Mouse (Mus musculus) limb, embryonic 14.5 days (tissue): ENCODE measurements at regions not wholly inside any gene's neighbourhood (a gene's known extent, or its start where the extent isn't known, plus 50 kb on each side); places are given as distances from the start of the nearest gene placed in this dataset.
A peak's percentile ranks its signal among the peaks of the same experiment; 100 is the strongest.

Source experiments
- ATAC-seq: fragments of 200-750 bp; cut with Nextera tagmentation; 2 replicates; pipeline ENCODE4 v1.8.0; 2017; ENCODE audit warnings: low read depth, moderate number of reproducible peaks, moderate TSS enrichment; ENCODE audit not compliant: low FRiP score
- DNase-seq: peaks from one replicate; pipeline ENCODE4 v3.0.0-alpha.2; 2015; ENCODE audit warnings: low spot score
- H3K27ac ChIP-seq: fragments of 300-500 bp; sonication (generic); replicated peaks from 2 replicates; pipeline ENCODE4 v1.5.1; 2014; ENCODE audit warnings: low read depth, mild to moderate bottlenecking, low read length, moderate library complexity, mixed read lengths
- H3K27me3 ChIP-seq: fragments of 300-500 bp; sonication (generic); 2 replicates; pipeline ENCODE4 v1.6.1; 2014; ENCODE audit warnings: low read length, mixed read lengths; ENCODE audit not compliant: control insufficient read depth, insufficient read depth
- H3K36me3 ChIP-seq: fragments of 300-500 bp; sonication (generic); 2 replicates; pipeline ENCODE4 v1.6.1; 2014; ENCODE audit warnings: mild to moderate bottlenecking, low read length, moderate library complexity, mixed read lengths; ENCODE audit not compliant: control insufficient read depth, insufficient read depth
- H3K4me1 ChIP-seq: fragments of 300-500 bp; sonication (generic); 2 replicates; pipeline ENCODE4 v1.6.1; 2014; ENCODE audit warnings: antibody characterized with exemption, low read length, mixed read lengths; ENCODE audit not compliant: control insufficient read depth, insufficient read depth
- H3K4me2 ChIP-seq: fragments of 300-500 bp; sonication (generic); replicated peaks from 2 replicates; pipeline ENCODE4 v1.6.1; 2014; ENCODE audit warnings: low read depth, mild to moderate bottlenecking, low read length, moderate library complexity; ENCODE audit not compliant: severe bottlenecking
- H3K4me3 ChIP-seq: fragments of 300-500 bp; sonication (generic); replicated peaks from 2 replicates; pipeline ENCODE4 v1.5.1; 2014; ENCODE audit warnings: low read length
- H3K9ac ChIP-seq: fragments of 300-500 bp; sonication (generic); 2 replicates; pipeline ENCODE4 v1.6.1; 2014; ENCODE audit warnings: mild to moderate bottlenecking, low read depth, low read length, moderate library complexity; ENCODE audit not compliant: severe bottlenecking
- H3K9me3 ChIP-seq: fragments of 300-500 bp; sonication (generic); 2 replicates; pipeline ENCODE4 v1.6.1; 2016; ENCODE audit warnings: low read length; ENCODE audit not compliant: control insufficient read depth
- POLR2A ChIP-seq: fragments of 200-500 bp; IDR thresholded peaks from 2 replicates; pipeline ENCODE4 v1.8.0; 2012; ENCODE audit warnings: inconsistent platforms, mild to moderate bottlenecking, moderate library complexity, borderline replicate concordance; ENCODE audit not compliant: insufficient read depth, insufficient read length; ENCODE audit errors: extremely low read depth
- WGBS: fragments of 180-500 bp; shearing (Covaris S2); extraction: QIAGEN DNeasy Blood & Tissue Kit; methylation state at CpG from one replicate; pipeline ENCODE4 v1.1.7; 2014; 5-methylcytosine and 5-hydroxymethylcytosine counted together

GRCm38 (mm10) chr12:68758263-68759020 is 400.5 kb downstream of the Rps29 start:
- TF ChIP-seq POLR2A = no peak
- DNase-seq = no peak
- no peak overlapping the region for H3K9ac ChIP-seq
- WGBS = 80% methylated on average over 7 of the region's 7 CpGs
- H3K36me3 ChIP-seq = no peaks in the 10 kb centered on the region
- no peaks in the 10 kb centered on the region for H3K4me1 ChIP-seq
- H3K27me3 ChIP-seq = no peaks in the 10 kb centered on the region
- H3K9me3 ChIP-seq = no peaks in the 10 kb centered on the region
- H3K27ac ChIP-seq = no peak overlapping the region
- no peak overlapping the region for H3K4me2 ChIP-seq
- no peak for ATAC-seq
- no peak overlapping the region for H3K4me3 ChIP-seq

GRCm38 (mm10) chr12:68728882-68729281 is 430.1 kb downstream of the Rps29 start:
- DNase-seq (no peak), ATAC-seq (no peak)
- 31% methylated on average over 2 of the region's 2 CpGs for WGBS
- no peaks in the 10 kb centered on the region for H3K9me3 ChIP-seq
- H3K27ac ChIP-seq = no peak overlapping the region
- TF ChIP-seq POLR2A = no peak
- no peak overlapping the region for H3K4me2 ChIP-seq
- H3K27me3 ChIP-seq = no peaks in the 10 kb centered on the region
- H3K4me3 ChIP-seq = no peak overlapping the region
- no peak overlapping the region for H3K9ac ChIP-seq
- no peaks in the 10 kb centered on the region for H3K36me3 ChIP-seq
- 0 out of 2 replicates have a peak, but pooled peaks cover 2% of the 10 kb centered on the region for H3K4me1 ChIP-seq

GRCm38 (mm10) chr12:68718946-68719345 is 440.0 kb downstream of the Rps29 start:
- Histone ChIP-seq H3K4me1 (no peaks in the 10 kb centered on the region), H3K9me3 (no peaks in the 10 kb centered on the region), H3K36me3 (no peaks in the 10 kb centered on the region), H3K27me3 (no peaks in the 10 kb centered on the region), H3K4me3 (no peak overlapping the region), H3K4me2 (no peak overlapping the region), H3K27ac (no peak overlapping the region), H3K9ac (no peak overlapping the region)
- no peak for DNase-seq
- no peak for ATAC-seq
- TF ChIP-seq POLR2A = no peak

DNA sequence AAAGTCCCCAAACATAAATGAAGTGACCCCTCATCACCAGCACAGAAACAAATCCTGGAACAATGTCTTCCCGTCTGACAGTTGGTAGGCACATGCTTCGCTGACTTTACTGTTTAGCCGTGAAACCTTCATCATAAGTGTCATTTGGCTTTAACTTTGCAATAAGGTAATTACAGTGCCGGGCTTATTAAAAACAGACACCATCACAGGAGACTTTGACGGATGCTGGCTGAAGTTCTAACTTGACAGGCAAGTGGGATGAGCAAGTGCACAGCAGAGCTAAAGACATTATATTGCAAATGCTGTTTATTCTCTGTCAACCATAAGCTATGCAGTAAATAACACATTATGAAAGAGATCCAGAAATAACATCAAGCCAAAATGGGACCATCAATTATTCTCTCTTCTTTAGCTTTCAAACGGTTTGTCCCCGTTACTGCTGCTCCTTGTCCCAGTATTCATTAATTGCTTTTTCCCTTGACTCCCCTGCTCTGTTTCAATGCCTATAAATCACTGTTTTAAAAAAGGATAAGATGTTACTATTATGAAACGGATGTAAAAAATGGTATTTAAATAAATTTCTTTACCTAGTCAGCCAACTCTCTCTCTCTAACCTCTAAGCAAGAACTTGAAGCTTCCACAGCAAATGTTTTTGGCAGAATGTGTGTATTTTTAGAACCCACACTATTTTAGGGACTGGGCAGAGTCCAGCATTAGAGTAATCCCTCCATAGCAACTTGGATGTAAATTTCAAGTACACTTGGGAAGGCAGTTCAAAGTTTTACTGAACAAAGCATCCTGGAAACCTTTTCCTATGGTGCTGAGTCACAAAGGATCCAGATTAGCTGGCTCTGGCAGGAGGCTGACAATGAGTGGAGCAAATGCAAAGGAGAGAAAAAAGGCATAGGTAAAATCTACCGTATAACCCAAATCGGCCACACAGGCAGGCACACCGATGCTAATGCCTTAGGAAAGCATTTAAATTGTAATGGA is 464.4 kb downstream of the Rps29 start:
- 32% methylated on average over 11 of the region's 11 CpGs for WGBS
- no peak overlapping the region for H3K9ac ChIP-seq
- no peak overlapping the region for H3K4me3 ChIP-seq
- no peaks in the 10 kb centered on the region for H3K9me3 ChIP-seq
- ATAC-seq (no peak), DNase-seq (peak; percentile 28)
- no peak overlapping the region for H3K27ac ChIP-seq
- TF ChIP-seq POLR2A = no peak
- H3K4me1 ChIP-seq = no peaks in the 10 kb centered on the region
- no peaks in the 10 kb centered on the region for H3K36me3 ChIP-seq
- no peak overlapping the region for H3K4me2 ChIP-seq
- H3K27me3 ChIP-seq = no peaks in the 10 kb centered on the region

- Histone ChIP-seq H3K9me3 (no peaks in the 10 kb centered on the region), H3K4me3 (no peak overlapping the region), H3K27me3 (no peaks in the 10 kb centered on the region), H3K9ac (no peak overlapping the region), H3K4me1 (no peaks in the 10 kb centered on the region), H3K27ac (no peak overlapping the region), H3K36me3 (no peaks in the 10 kb centered on the region), H3K4me2 (no peak overlapping the region)
- 75% methylated on average over 3 of the region's 3 CpGs for WGBS
- no peak for DNase-seq
- ATAC-seq = no peak
- TF ChIP-seq POLR2A = no peak
Measured at GRCm38 (mm10) chr12:68688262-68688661, 470.7 kb downstream of the Rps29 start.
